7 mouse cellular contexts compared by ENCODE assay signal in the genomic region with DNA sequence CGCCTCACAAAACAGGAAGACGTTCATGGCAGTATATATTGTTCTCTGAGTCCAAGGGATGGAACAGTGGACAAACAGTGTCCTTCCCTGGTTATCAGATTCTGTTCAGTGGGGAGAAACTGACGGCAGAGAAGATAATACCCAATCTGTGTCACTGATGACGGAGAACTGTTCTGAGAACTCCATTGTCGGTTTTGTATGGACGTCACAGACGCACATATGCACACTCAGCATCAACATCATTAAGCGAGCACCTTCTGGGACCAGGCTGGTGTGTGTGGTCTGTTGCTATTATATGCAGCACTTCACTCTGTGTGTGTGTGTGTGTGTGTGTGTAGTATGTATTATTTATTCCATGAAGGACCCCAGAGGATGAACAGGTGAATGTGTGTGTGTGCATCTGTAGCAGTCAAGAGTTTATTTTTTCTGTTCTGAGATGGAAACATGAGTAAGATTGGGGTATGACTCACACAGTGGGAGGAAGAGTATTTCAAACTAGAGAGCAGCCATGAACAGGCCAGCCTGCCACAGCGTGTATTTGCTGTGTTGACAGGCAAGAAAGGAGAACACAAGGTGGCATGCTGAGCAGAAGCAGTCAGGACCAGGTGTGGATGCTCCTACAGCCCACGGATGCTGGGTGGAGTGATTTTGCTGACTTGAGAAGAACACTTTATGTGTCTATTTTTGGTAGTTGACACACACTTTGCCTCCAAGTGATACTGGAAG. TPM values are rescaled to one million over a fixed set of nuclear protein-coding genes. Genes with fewer than 3 reads are reported as not detected.
DNase-seq lines count a peak whose midpoint lies in the region; ATAC-seq and TF ChIP-seq lines count a peak whose summit lies in the region.

No protein-coding gene starts in this region.

- ATAC-seq in lung, embryonic 14.5 days (ENCODE audit: insufficient read depth) = no peak
- no peak for ATAC-seq in heart, embryonic 16.5 days (replicated peaks; ENCODE audit: extremely low read depth, insufficient read depth, low FRiP score)
- ATAC-seq in liver, embryonic 15.5 days (ENCODE audit: insufficient read depth) = no peak

- no peaks in the 10 kb centered on the region for H3K36me3 ChIP-seq in lung, embryonic 14.5 days (ENCODE audit: insufficient read depth)
- no peaks in the 10 kb centered on the region for H3K36me3 ChIP-seq in heart, embryonic 16.5 days (ENCODE audit: control insufficient read depth, insufficient read depth)
- H3K36me3 ChIP-seq in liver, embryonic 15.5 days (replicated peaks) = no peaks in the 10 kb centered on the region

- WGBS in lung, embryonic 14.5 days = 45% methylated on average over 10 of the region's 10 CpGs
- 49% methylated on average over 10 of the region's 10 CpGs for WGBS in bone marrow, adult 2 months
- 46% methylated on average over 10 of the region's 10 CpGs for WGBS in heart, embryonic 16.5 days
- 39% methylated on average over 10 of the region's 10 CpGs for WGBS in liver, embryonic 15.5 days (ENCODE audit: insufficient replicate concordance)

- H3K27ac ChIP-seq in lung, embryonic 14.5 days (ENCODE audit: low read depth) = peak overlapping the region; percentile 86; the same call in 1 of the 2 replicates
- no peak overlapping the region; the same call in 1 of the 2 replicates for H3K27ac ChIP-seq in bone marrow, adult 2 months (ENCODE audit: control insufficient read depth, insufficient read depth, low read depth, low read length, poor library complexity)
- H3K27ac ChIP-seq in heart, embryonic 16.5 days (ENCODE audit: low read length) = peak overlapping the region; percentile 94
- peak overlapping the region; percentile 90; the same call in 1 of the 2 replicates for H3K27ac ChIP-seq in liver, embryonic 15.5 days (replicated peaks)

- TF ChIP-seq CTCF in lung, embryonic 14.5 days (IDR thresholded peaks at IDR 0.05; ENCODE audit: low read depth) = no peak
- TF ChIP-seq CTCF in bone marrow, adult 2 months (IDR thresholded peaks at IDR 0.05; ENCODE audit: control insufficient read depth, insufficient read depth, low read length) = no peak

- no peaks in the 10 kb centered on the region for H3K9me3 ChIP-seq in lung, embryonic 14.5 days (ENCODE audit: low read depth, low read length)
- no peaks in the 10 kb centered on the region for H3K9me3 ChIP-seq in heart, embryonic 16.5 days (replicated peaks; ENCODE audit: control insufficient read depth, low read length)
- no peaks in the 10 kb centered on the region for H3K9me3 ChIP-seq in liver, embryonic 15.5 days (replicated peaks)

- H3K27me3 ChIP-seq in lung, embryonic 14.5 days (ENCODE audit: insufficient read depth, low read length) = no peaks in the 10 kb centered on the region
- no peaks in the 10 kb centered on the region for H3K27me3 ChIP-seq in heart, embryonic 16.5 days (ENCODE audit: control insufficient read depth, insufficient read depth, low read length)
- H3K27me3 ChIP-seq in liver, embryonic 15.5 days = no peaks in the 10 kb centered on the region

- H3K4me1 ChIP-seq in lung, embryonic 14.5 days (ENCODE audit: insufficient read depth) = 0 out of 2 replicates have a peak, but pooled peaks cover 6% of the 10 kb centered on the region
- peaks cover 8% of the 10 kb centered on the region; the same call in 1 of the 2 replicates for H3K4me1 ChIP-seq in bone marrow, adult 2 months (ENCODE audit: control insufficient read depth, insufficient read depth, low read length)
- H3K4me1 ChIP-seq in heart, embryonic 16.5 days (ENCODE audit: control insufficient read depth, insufficient read depth, low read length) = peaks cover 16% of the 10 kb centered on the region
- H3K4me1 ChIP-seq in liver, embryonic 15.5 days (replicated peaks) = peaks cover 30% of the 10 kb centered on the region

- H3K4me3 ChIP-seq in lung, embryonic 14.5 days (ENCODE audit: low read depth, low read length) = peak overlapping the region; percentile 68
- peak overlapping the region; percentile 48 for H3K4me3 ChIP-seq in bone marrow, adult 2 months (replicated peaks; ENCODE audit: control insufficient read depth, low read depth, low read length)
- peak overlapping the region; percentile 83 for H3K4me3 ChIP-seq in heart, embryonic 16.5 days (ENCODE audit: low read length)
- peak overlapping the region; percentile 82 for H3K4me3 ChIP-seq in liver, embryonic 15.5 days (replicated peaks)

- peak overlapping the region; percentile 64 for H3K4me2 ChIP-seq in lung, embryonic 14.5 days
- peak overlapping the region; percentile 87 for H3K4me2 ChIP-seq in heart, embryonic 16.5 days (ENCODE audit: low read depth, low read length)
- peak overlapping the region; percentile 87 for H3K4me2 ChIP-seq in liver, embryonic 15.5 days

- no peak for TF ChIP-seq POLR2A in bone marrow, adult 2 months (IDR thresholded peaks at IDR 0.05; ENCODE audit: borderline replicate concordance, control insufficient read depth, low read depth, low read length)

- no peak for DNase-seq in lung, embryonic 14.5 days
- DNase-seq in lung, postnatal 4 days = no peak
- DNase-seq in urinary bladder, postnatal 4 days (ENCODE audit: low spot score in 2 of 2) = no peak
- no peak for DNase-seq in layer of hippocampus, adult 9-10 months (ENCODE audit: low spot score)

- H3K9ac ChIP-seq in lung, embryonic 14.5 days = peak overlapping the region; percentile 84
- peak overlapping the region; percentile 90 for H3K9ac ChIP-seq in heart, embryonic 16.5 days (ENCODE audit: low read length)
- H3K9ac ChIP-seq in liver, embryonic 15.5 days = peak overlapping the region; percentile 74

RNA-seq across cellular contexts. Expression of a gene that starts 1.0 kb away (rescaled TPM):
- polyA plus RNA-seq in lung, embryonic 14.5 days (2014; fragmentation: Nextera tagmentation; extraction: Ambion mirVana) = 0.12 TPM in 1 of 2 replicates, not detected in the other
- polyA plus RNA-seq in bone marrow, adult 2 months (2011; ENCODE audit: insufficient read depth, insufficient read length, low replicate concordance, missing spikeins) = not detected in 2 replicates
- 2.7 and 2.9 TPM in 2 replicates for polyA plus RNA-seq in heart, embryonic 16.5 days (2015; fragmentation: Nextera tagmentation; extraction: Ambion mirVana)
- 0.13 and 0.23 TPM in 2 replicates for polyA plus RNA-seq in liver, embryonic 15.5 days (2015; fragmentation: Nextera tagmentation; extraction: Ambion mirVana)

RNA-seq across cellular contexts. Expression of a gene that starts 1.1 kb away (rescaled TPM):
- polyA plus RNA-seq in lung, embryonic 14.5 days (2014; fragmentation: Nextera tagmentation; extraction: Ambion mirVana) = 477 and 500 TPM in 2 replicates
- 73.9 and 121 TPM in 2 replicates for polyA plus RNA-seq in bone marrow, adult 2 months (2011; ENCODE audit: insufficient read depth, insufficient read length, low replicate concordance, missing spikeins)
- polyA plus RNA-seq in heart, embryonic 16.5 days (2015; fragmentation: Nextera tagmentation; extraction: Ambion mirVana) = 331 and 367 TPM in 2 replicates
- polyA plus RNA-seq in liver, embryonic 15.5 days (2015; fragmentation: Nextera tagmentation; extraction: Ambion mirVana) = 198 and 203 TPM in 2 replicates
